In the genomic region with DNA sequence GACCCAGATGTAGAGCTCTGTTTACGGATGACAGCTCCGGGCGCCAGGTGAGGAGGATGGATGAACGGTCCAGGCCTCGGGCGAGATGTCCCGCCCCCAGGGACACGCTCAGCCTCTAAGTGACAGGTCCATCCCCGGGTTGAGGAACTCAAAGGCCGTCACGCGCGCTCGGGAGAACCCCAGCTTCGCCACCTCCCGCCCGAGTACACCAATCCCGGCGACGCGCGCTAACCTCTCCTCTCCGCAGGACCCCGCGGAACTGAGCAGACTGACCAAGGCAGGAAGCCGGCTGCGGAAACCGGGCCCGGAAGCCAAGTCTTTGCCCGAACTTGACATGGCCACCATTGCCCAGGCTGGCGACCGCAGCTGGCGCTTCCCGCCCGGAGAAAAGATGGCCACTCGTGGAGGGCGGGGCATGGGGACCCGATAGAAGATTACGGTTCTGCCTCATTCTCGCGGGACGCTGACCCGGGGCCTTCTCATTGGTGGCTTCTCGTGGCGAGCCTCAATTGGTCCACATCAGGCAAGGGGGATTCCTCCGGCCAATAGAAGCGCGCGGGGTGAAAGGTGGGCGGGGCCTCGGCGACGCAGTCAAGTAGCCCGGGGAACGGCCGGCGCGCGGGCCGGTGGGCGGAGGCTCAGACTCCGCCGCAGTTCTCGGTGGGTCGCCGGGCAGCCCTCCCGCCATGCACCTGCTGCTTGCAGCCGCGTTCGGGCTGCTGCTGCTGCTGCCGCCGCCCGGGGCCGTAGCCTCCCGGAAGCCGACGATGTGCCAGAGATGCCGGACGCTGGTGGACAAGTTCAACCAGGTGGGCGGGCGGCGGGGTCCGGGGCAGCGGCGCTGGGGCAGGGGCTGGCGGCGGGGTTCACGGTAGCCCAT, we compare ENCODE assay signal across 8 mouse cellular contexts. TPM values are rescaled to one million over a fixed set of nuclear protein-coding genes. Genes with fewer than 3 reads are reported as not detected.
DNase-seq lines count a peak whose midpoint lies in the region; ATAC-seq and TF ChIP-seq lines count a peak whose summit lies in the region.

A gene (minus strand): TSS at position 293 of the 880 bp plus-strand sequence.
A gene (plus strand): TSS at position 621 of the 880 bp plus-strand sequence.

- H3K36me3 ChIP-seq in ES-Bruce4 (ENCODE audit: control insufficient read depth, insufficient read depth, low read length, poor library complexity, severe bottlenecking), result no peaks in the 10 kb centered on the region
- H3K36me3 ChIP-seq in forebrain, embryonic 13.5 days (ENCODE audit: poor library complexity, severe bottlenecking), result peaks cover 48% of the 10 kb centered on the region
- peaks cover 21% of the 10 kb centered on the region for H3K36me3 ChIP-seq in liver, postnatal 0 days (replicated peaks; ENCODE audit: insufficient read depth, low read length)
- peaks cover 24% of the 10 kb centered on the region for H3K36me3 ChIP-seq in neural tube, embryonic 14.5 days (ENCODE audit: control insufficient read depth, insufficient read depth, low read length)

- peak; percentile 100 for DNase-seq in heart, postnatal 10 days
- DNase-seq in large intestine, adult 2 months (ENCODE audit: low read depth, low spot score), result peak; percentile 96
- peak; percentile 99 for DNase-seq in liver, postnatal 0 days
- peak; percentile 98 for DNase-seq in testis, postnatal 10 days (ENCODE audit: low spot score)

- no peak for TF ChIP-seq EP300 in ES-Bruce4 (IDR thresholded peaks at IDR 0.05; ENCODE audit: insufficient read depth, low read depth, low read length)
- TF ChIP-seq EP300 in liver, postnatal 0 days (IDR thresholded peaks at IDR 0.05; ENCODE audit: low read depth), result peak; percentile 74

- TF ChIP-seq POLR2A in ES-Bruce4 (IDR thresholded peaks at IDR 0.05; ENCODE audit: insufficient read depth, low read length), result peak; percentile 46

- TF ChIP-seq CTCF in ES-Bruce4 (IDR thresholded peaks at IDR 0.05; ENCODE audit: low read depth, low read length), result no peak
- TF ChIP-seq CTCF in liver, postnatal 0 days (IDR thresholded peaks at IDR 0.05; ENCODE audit: low read depth), result 0 out of 2 replicates have a peak, but pooled peaks have one; percentile 1

- H3K27me3 ChIP-seq in ES-Bruce4 (ENCODE audit: control insufficient read depth, insufficient read depth, low read length, poor library complexity, severe bottlenecking), result no peaks in the 10 kb centered on the region
- no peaks in the 10 kb centered on the region for H3K27me3 ChIP-seq in forebrain, embryonic 13.5 days
- no peaks in the 10 kb centered on the region for H3K27me3 ChIP-seq in liver, postnatal 0 days (ENCODE audit: insufficient read depth, low read length)
- no peaks in the 10 kb centered on the region for H3K27me3 ChIP-seq in neural tube, embryonic 14.5 days (ENCODE audit: control insufficient read depth, insufficient read depth, low read length)

- H3K9ac ChIP-seq in ES-Bruce4 (ENCODE audit: low read depth, poor library complexity, severe bottlenecking), result peak within 1 kb of the TSS; percentile 72
- H3K9ac ChIP-seq in forebrain, embryonic 13.5 days, result peak within 1 kb of the TSS; percentile 88
- peak within 1 kb of the TSS; percentile 77 for H3K9ac ChIP-seq in liver, postnatal 0 days (replicated peaks)
- peak within 1 kb of the TSS; percentile 81 for H3K9ac ChIP-seq in neural tube, embryonic 14.5 days (replicated peaks; ENCODE audit: low read depth, low read length)

- intact Hi-C loops in heart, postnatal 10 days (cut with DNase I), result loop anchor here (5.0 to 10.0 kb wide), 2 partner anchors 67 to 496 kb away; a partner anchor contains a TSS

- under 1% methylated on average over 87 of the region's 88 CpGs for WGBS in forebrain, embryonic 13.5 days
- WGBS in large intestine, adult 2 months, result under 1% methylated on average over 88 of the region's 88 CpGs
- WGBS in liver, postnatal 0 days (ENCODE audit: insufficient replicate concordance), result under 1% methylated on average over 88 of the region's 88 CpGs
- WGBS in neural tube, embryonic 14.5 days, result under 1% methylated on average over 88 of the region's 88 CpGs

- no peaks in the 10 kb centered on the region for H3K4me1 ChIP-seq in ES-Bruce4 (ENCODE audit: control insufficient read depth, insufficient read depth, low read length)
- H3K4me1 ChIP-seq in forebrain, embryonic 13.5 days, result peaks cover 27% of the 10 kb centered on the region
- peaks cover 18% of the 10 kb centered on the region for H3K4me1 ChIP-seq in liver, postnatal 0 days (ENCODE audit: insufficient read depth)
- H3K4me1 ChIP-seq in neural tube, embryonic 14.5 days (ENCODE audit: control insufficient read depth, insufficient read depth, low read length), result peaks cover 11% of the 10 kb centered on the region

- H3K4me2 ChIP-seq in forebrain, embryonic 13.5 days, result peak within 1 kb of the TSS; percentile 95
- H3K4me2 ChIP-seq in liver, postnatal 0 days (ENCODE audit: low read depth, low read length), result peak within 1 kb of the TSS; percentile 95
- peak within 1 kb of the TSS; percentile 82 for H3K4me2 ChIP-seq in neural tube, embryonic 14.5 days (ENCODE audit: low read depth, low read length)

- H3K4me3 ChIP-seq in ES-Bruce4 (ENCODE audit: low read depth, low read length), result peak within 1 kb of the TSS; percentile 80
- peak within 1 kb of the TSS; percentile 76 for H3K4me3 ChIP-seq in forebrain, embryonic 13.5 days
- peak within 1 kb of the TSS; percentile 83 for H3K4me3 ChIP-seq in liver, postnatal 0 days (ENCODE audit: low read depth, low read length)
- H3K4me3 ChIP-seq in neural tube, embryonic 14.5 days (ENCODE audit: low read depth, low read length), result peak within 1 kb of the TSS; percentile 77

- no peaks in the 10 kb centered on the region for H3K9me3 ChIP-seq in ES-Bruce4 (replicated peaks; ENCODE audit: control insufficient read depth, insufficient read depth, low read length, poor library complexity, severe bottlenecking)
- no peaks in the 10 kb centered on the region for H3K9me3 ChIP-seq in forebrain, embryonic 13.5 days (replicated peaks)
- H3K9me3 ChIP-seq in liver, postnatal 0 days (ENCODE audit: low read length), result no peaks in the 10 kb centered on the region
- no peaks in the 10 kb centered on the region for H3K9me3 ChIP-seq in neural tube, embryonic 14.5 days (ENCODE audit: control insufficient read depth, low read length)

- H3K27ac ChIP-seq in ES-Bruce4 (ENCODE audit: insufficient read depth, low read length), result no peak within 1 kb of the TSS
- peak within 1 kb of the TSS; percentile 73 for H3K27ac ChIP-seq in forebrain, embryonic 13.5 days
- H3K27ac ChIP-seq in liver, postnatal 0 days (ENCODE audit: low read depth), result peak within 1 kb of the TSS; percentile 74
- peak within 1 kb of the TSS; percentile 80 for H3K27ac ChIP-seq in neural tube, embryonic 14.5 days (ENCODE audit: low read depth, low read length)

- ATAC-seq in cerebellum, adult (ENCODE audit: insufficient number of reproducible peaks, low FRiP score, low TSS enrichment), result peak; percentile 98
- ATAC-seq in forebrain, embryonic 13.5 days, result peak; percentile 99
- ATAC-seq in liver, postnatal 0 days, result peak; percentile 98
- peak; percentile 98 for ATAC-seq in neural tube, embryonic 14.5 days (ENCODE audit: low read depth)

RNA-seq across cellular contexts. Expression of the first gene that starts in this region (rescaled TPM):
- 10.0 and 13.2 TPM in 2 replicates for polyA plus RNA-seq in ES-Bruce4 (2011; ENCODE audit: insufficient read depth, insufficient read length, low read depth, missing spikeins)
- 7.6 and 9.5 TPM in 2 replicates for polyA plus RNA-seq in forebrain, embryonic 13.5 days (2015; fragmentation: Nextera tagmentation; extraction: Ambion mirVana)
- 1 to 10 TPM; 8.6 to 8.8 TPM for total RNA-seq in heart, postnatal 10 days (2021)
- polyA plus RNA-seq in large intestine, adult 2 months (2012; rRNA removed), result 22.8 and 25.5 TPM in 2 replicates
- polyA plus RNA-seq in liver, postnatal 0 days (2015; fragmentation: Nextera tagmentation; extraction: Ambion mirVana), result 3.6 and 3.7 TPM in 2 replicates
- polyA plus RNA-seq in neural tube, embryonic 14.5 days (2014; fragmentation: Nextera tagmentation; extraction: Ambion mirVana), result 8.1 and 8.2 TPM in 2 replicates

RNA-seq across cellular contexts. Expression of the second gene that starts in this region (rescaled TPM):
- polyA plus RNA-seq in ES-Bruce4 (2011; ENCODE audit: insufficient read depth, insufficient read length, low read depth, missing spikeins), result 39.2 and 40.2 TPM in 2 replicates
- 62.2 and 63.6 TPM in 2 replicates for polyA plus RNA-seq in forebrain, embryonic 13.5 days (2015; fragmentation: Nextera tagmentation; extraction: Ambion mirVana)
- total RNA-seq in heart, postnatal 10 days (2021), result 10 to 100 TPM; 16.8 to 20.3 TPM
- 71.9 and 84.3 TPM in 2 replicates for polyA plus RNA-seq in large intestine, adult 2 months (2012; rRNA removed)
- 32.9 and 33.1 TPM in 2 replicates for polyA plus RNA-seq in liver, postnatal 0 days (2015; fragmentation: Nextera tagmentation; extraction: Ambion mirVana)
- polyA plus RNA-seq in neural tube, embryonic 14.5 days (2014; fragmentation: Nextera tagmentation; extraction: Ambion mirVana), result 53.1 and 58.6 TPM in 2 replicates
